Mouse (Mus musculus): ENCODE measurements around the gene Ppp1r32.

GRCm38 (mm10) chr19:10434927-10435326 lies 47.8 kb downstream of the Ppp1r32 start:
- TF ChIP-seq CTCF (IDR thresholded peaks at IDR 0.05; ENCODE audit: control insufficient read depth, insufficient read depth, low read length) (no peak), POLR2A (IDR thresholded peaks at IDR 0.05; ENCODE audit: borderline replicate concordance, control insufficient read depth, low read depth, low read length) (no peak)
